Mouse (Mus musculus) spleen, adult 18-20 months (tissue): ENCODE measurements around the gene Ramp3.

Experiments used
- DNase-seq, 2 experiments: peaks; one replicate each; pipeline ENCODE4 v3.0.0; 2022; ENCODE audit warnings: mixed read lengths in 2 of 2

Gene Ramp3

DNA sequence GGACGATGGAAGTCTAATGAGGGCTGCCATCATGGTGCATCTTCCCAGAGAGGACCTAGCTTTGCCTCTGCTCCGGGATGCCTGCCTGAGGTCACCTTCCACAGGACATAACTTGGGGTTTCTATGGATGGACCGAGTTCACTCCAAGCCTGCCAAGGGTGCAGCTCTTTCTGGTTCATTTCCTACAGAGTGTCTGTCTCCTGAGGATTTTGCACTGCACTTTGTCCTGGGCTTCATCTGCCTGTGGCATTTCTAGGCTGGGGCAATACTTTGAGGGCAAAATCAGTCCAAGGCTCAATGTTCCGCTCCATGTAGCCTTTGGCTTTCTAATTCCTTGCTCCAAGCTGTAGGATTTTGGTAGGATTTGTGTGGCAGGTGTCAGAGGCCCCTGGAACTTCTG is 12.5 kb downstream of the Ramp3 start:
- no peak for DNase-seq

- DNase-seq: no peak
These were observed 16.4 kb downstream of the Ramp3 start for GRCm38 (mm10) chr11:6674701-6675100.

GRCm38 (mm10) chr11:6675402-6675801 is 17.1 kb downstream of the Ramp3 start:
- DNase-seq: no peak

DNA sequence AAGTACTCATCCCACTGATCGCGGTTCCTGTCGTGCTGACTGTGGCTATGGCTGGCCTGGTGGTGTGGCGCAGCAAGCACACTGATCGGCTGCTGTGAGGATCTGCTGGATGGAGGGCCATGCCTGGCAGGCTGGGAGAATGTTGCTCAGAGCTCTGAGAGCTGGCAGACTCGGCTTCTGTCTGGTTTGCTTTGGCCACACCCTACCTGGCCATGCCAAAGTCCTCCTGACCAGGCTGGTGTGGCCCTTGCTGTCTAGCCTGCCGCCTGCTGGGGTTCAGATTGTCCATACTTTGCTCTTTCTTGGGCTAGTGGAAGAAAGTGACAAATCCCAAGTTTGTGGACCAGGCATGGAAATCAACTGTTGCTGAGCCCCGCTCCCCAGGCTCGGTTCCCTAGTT is 18.3 kb downstream of the Ramp3 start:
- no peak for DNase-seq

DNA sequence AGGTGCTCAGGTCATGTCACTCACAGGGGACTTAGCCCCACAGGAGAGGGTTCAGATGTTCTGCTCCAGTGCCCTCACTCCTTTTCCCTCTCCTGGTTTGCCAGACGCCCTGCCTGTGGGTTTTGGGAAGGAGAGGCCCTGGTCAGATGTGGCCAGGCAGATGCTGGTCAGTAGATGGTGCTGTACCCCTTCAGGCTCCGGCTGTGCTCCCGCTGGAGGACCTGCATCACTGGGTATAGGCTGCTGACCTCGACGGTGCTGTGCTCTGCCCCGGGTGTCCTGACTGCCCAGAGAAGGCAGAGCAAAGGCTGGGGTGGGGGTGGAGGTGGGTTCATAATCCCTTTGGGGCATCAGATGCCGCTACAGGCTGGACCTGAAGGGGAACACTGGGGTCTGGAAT is 19.2 kb downstream of the Ramp3 start:
- DNase-seq: no peak

GRCm38 (mm10) chr11:6679694-6680396 is 21.5 kb downstream of the Ramp3 start:
- DNase-seq: no peak

GRCm38 (mm10) chr11:6680397-6680818 is 22.1 kb downstream of the Ramp3 start:
- DNase-seq: peak in 1 of 2 experiments; percentile 21

GRCm38 (mm10) chr11:6684741-6685140 is 26.4 kb downstream of the Ramp3 start:
- DNase-seq: no peak

DNA sequence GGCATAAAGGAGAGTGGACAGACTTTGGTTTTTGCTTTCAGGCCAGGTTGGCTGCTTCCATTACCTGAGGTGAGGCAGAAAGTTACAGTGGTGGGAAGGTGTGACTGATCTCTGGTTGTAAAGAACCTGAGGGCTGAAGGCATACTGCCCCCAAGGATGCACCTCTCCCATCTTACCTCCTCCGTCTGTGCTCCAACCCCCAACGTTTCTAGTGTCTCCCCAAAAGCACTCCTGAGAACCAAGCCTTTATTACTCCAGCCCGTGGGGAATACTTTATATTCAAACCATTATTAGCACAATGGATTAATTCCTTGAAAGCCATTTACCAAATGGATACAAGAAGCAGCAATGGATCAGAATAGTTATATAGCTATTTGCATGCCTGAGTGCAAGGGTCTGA is 30.6 kb downstream of the Ramp3 start:
- DNase-seq: no peak

- no peak for DNase-seq
These were observed 34.0 kb downstream of the Ramp3 start for GRCm38 (mm10) chr11:6692341-6692740.

GRCm38 (mm10) chr11:6694114-6694513 is 35.8 kb downstream of the Ramp3 start:
- no peak for DNase-seq

DNA sequence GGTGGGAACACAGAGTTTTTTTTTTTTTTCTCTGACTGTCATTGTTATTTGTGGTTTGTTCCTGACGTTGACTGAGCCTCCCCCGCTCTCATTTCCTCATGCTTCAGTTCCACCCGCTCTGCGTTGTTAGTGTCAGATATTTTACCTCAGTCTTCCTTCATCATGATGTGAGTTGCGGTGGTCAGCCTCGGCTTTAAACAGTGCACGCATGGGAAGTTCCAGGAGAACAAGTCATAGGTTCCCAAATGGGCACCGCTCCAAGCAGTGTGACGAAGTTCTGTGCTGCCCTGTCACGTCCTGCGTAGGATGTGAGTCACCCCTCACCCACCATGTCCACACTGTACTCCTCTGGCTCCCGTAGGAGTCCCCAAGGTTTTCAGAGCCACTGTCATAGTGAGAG is 36.9 kb downstream of the Ramp3 start:
- peak in 1 of 2 experiments; percentile 12 for DNase-seq

DNA sequence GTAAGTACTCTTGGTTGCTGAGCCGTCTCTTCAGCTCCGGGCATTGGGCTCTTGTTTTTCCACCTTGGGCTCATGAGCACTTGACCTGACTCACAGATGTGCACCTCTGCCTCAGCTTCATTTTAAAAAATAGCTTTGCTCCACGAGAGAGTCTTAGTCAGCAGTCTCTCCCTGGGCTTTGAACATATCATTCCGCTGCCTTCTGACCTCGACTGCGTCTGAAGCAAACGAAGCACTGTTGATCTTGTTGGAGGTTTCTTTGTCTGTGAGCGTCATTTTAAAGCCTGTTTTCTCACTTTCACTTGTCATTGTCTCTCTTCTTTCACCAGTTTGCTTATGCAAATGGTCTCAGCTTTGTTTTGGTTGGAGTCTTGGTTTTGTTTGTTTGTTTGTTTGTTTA is 38.2 kb downstream of the Ramp3 start:
- DNase-seq: no peak

- no peak for DNase-seq
These were observed 39.4 kb downstream of the Ramp3 start for GRCm38 (mm10) chr11:6697751-6698150.

DNA sequence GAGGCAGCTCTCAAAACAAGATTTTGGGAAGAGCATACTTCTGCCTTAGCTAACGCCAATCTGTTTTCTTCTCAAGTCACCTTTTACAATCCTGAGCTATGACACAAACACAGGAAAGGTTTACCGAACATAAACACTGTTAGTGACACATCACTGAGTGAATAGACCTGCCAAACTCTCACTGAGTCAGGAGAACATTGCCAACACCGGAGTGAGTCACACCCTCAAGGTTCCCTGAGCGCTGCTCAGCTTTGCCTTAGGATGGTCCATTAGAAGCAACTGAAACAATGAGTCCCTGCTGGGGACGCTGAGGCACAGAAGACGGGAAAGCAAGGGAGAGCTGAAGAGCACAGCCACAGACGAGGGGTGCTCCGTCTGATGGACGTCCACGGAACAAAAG is 40.0 kb downstream of the Ramp3 start:
- no peak for DNase-seq

- DNase-seq: no peak
These were observed 43.9 kb downstream of the Ramp3 start for GRCm38 (mm10) chr11:6702258-6702657.

GRCm38 (mm10) chr11:6704851-6705250 is 46.5 kb downstream of the Ramp3 start:
- no peak for DNase-seq

DNA sequence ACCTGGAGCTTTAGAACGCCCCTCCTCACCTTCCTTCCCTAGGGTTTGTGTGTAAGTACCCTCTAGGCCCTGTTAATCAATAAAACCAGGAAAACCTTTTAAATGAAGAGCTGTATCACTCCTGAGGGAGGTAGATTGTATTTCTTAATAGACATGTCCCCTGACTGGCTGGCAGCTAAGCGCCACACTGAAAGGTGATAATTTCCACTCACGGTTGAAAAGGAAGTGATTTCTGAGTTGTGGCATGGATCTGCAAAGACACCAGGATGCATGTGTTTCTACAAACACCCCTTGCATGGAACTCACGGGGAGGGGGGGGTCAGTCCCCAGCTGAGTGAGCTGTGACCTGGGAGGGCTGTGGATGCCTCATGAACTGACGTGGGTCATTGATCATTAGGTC is 47.2 kb downstream of the Ramp3 start:
- no peak for DNase-seq

- no peak for DNase-seq
These were observed 48.5 kb downstream of the Ramp3 start for GRCm38 (mm10) chr11:6706796-6707195.

GRCm38 (mm10) chr11:6708437-6708836 is 50.1 kb downstream of the Ramp3 start:
- DNase-seq: no peak

GRCm38 (mm10) chr11:6710409-6710808 is 52.1 kb downstream of the Ramp3 start:
- no peak for DNase-seq

GRCm38 (mm10) chr11:6720746-6721145 is 62.4 kb downstream of the Ramp3 start:
- no peak for DNase-seq

DNA sequence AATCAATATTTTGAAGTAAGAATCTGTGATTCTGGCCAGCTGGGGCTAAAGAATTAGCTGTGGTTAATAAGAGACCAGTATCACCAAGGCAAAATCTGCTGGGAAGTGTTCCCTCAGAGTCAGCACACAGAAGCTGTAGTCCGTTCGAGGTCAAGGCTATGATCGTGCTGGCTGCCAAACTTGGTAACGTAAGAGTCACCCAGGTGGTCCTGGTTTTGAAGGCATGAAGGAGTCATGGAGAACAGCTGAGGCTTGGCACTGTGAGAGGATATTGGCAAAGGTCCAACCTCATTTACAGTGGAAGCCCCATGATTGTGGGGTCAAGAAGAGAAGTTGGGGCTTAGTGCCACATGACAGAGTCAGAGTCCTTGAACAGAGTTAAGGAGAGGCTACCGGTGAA is 68.6 kb downstream of the Ramp3 start:
- no peak for DNase-seq
